Mouse (Mus musculus) heart, adult 2 months (tissue): ENCODE results near the gene Tnfrsf21. TPM values are rescaled to one million over a fixed set of nuclear protein-coding genes. Genes with fewer than 3 reads are reported as not detected.

Experiments
- DNase-seq, 2 experiments: peaks; one replicate each; pipeline ENCODE4 v3.0.0; 2021
- H3K27ac ChIP-seq: fragments of 200-600 bp; 2 replicates; pipeline ENCODE4 v1.8.1; 2022
- H3K27me3 ChIP-seq: fragments of 200-500 bp; 2 replicates; pipeline ENCODE4 v1.6.1; 2012; ENCODE audit warnings: mild to moderate bottlenecking, low read length, inconsistent platforms, mixed read lengths; ENCODE audit not compliant: control insufficient read depth, insufficient read depth
- H3K36me3 ChIP-seq: fragments of 200-500 bp; 2 replicates; pipeline ENCODE4 v1.6.1; 2012; ENCODE audit warnings: low read length, inconsistent platforms; ENCODE audit not compliant: control insufficient read depth, insufficient read depth
- H3K4me1 ChIP-seq: fragments of 200-500 bp; 2 replicates; pipeline ENCODE4 v1.6.1; 2011; ENCODE audit warnings: low read length; ENCODE audit not compliant: control insufficient read depth, insufficient read depth
- H3K4me3 ChIP-seq: fragments of 200-600 bp; 2 replicates; pipeline ENCODE4 v1.8.1; 2022
- H3K79me2 ChIP-seq: fragments of 200-500 bp; replicated peaks from 2 replicates; pipeline ENCODE4 v1.6.1; 2012; ENCODE audit warnings: mild to moderate bottlenecking, inconsistent platforms, low read length, moderate library complexity, mixed read lengths; ENCODE audit not compliant: control insufficient read depth, insufficient read depth
- H3K9ac ChIP-seq: fragments of 200-500 bp; 2 replicates; pipeline ENCODE4 v1.6.1; 2012; ENCODE audit warnings: low read depth, mild to moderate bottlenecking, control low read depth, inconsistent platforms, low read length, mixed read lengths
- CTCF ChIP-seq: fragments of 200-600 bp; IDR thresholded peaks from 2 replicates; pipeline ENCODE4 v1.8.1; 2022; ENCODE audit warnings: antibody characterized with exemption, mild to moderate bottlenecking, moderate library complexity
- EP300 ChIP-seq: fragments of 200-500 bp; IDR thresholded peaks from 2 replicates; pipeline ENCODE4 v1.6.1; 2011; ENCODE audit warnings: low read depth, low read length, control low read depth; ENCODE audit not compliant: insufficient read depth
- POLR2A ChIP-seq: fragments of 200-500 bp; IDR thresholded peaks from 2 replicates; pipeline ENCODE4 v1.6.1; 2011; ENCODE audit warnings: mild to moderate bottlenecking, low read depth, low read length, control low read depth; ENCODE audit not compliant: insufficient read depth
- WGBS: fragments of 180-500 bp; shearing (Covaris S2); methylation state at CpG from one replicate; pipeline ENCODE4 v1.1.7; 2018; 5-methylcytosine and 5-hydroxymethylcytosine counted together
- intact Hi-C: fragments of 180-260 bp; cut with DNase I; formaldehyde crosslinking; loops from one replicate; pipeline ENCODE4 v1.15.1; 2025
- polyA plus RNA-seq: library from polyadenylated mRNA; depleted of rRNA; stranded (reverse); fragments of >200 nt; gene quantifications from 2 replicates; pipeline ENCODE4 v1.2.3, GENCODE M21; 2012
- total RNA-seq, 2 experiments: library from RNA; stranded (reverse); gene quantifications; 2 replicates each; pipeline ENCODE4 v1.2.3; 2021

Gene Tnfrsf21
- total and polyA plus RNA-seq, 3 experiments, result 9.2 to 14.6 (median 14.2) TPM

GRCm38 (mm10) chr17:42999446-42999977, 16.8 kb upstream of the Tnfrsf21 start:
- Histone ChIP-seq H3K9ac (no peak overlapping the region), H3K79me2 (no peaks in the 10 kb centered on the region), H3K4me1 (no peaks in the 10 kb centered on the region), H3K36me3 (no peaks in the 10 kb centered on the region), H3K27me3 (no peaks in the 10 kb centered on the region), H3K27ac (no peak overlapping the region), H3K4me3 (no peak overlapping the region)
- intact Hi-C loops, result no loop called here
- WGBS, result 67% methylated on average over 7 of the region's 7 CpGs
- DNase-seq, result no peak
- TF ChIP-seq POLR2A (no peak), CTCF (no peak), EP300 (no peak)

GRCm38 (mm10) chr17:43000598-43000997, 15.8 kb upstream of the Tnfrsf21 start:
- no peak for DNase-seq

GRCm38 (mm10) chr17:43012718-43013117, 3.6 kb upstream of the Tnfrsf21 start:
- DNase-seq, result peak; percentile 36 to 58
- H3K79me2 ChIP-seq, result no peaks in the 10 kb centered on the region
- intact Hi-C loops, result loop anchor here (1.0 kb wide), 1 partner anchor 218 kb away; no protein-coding TSS in a partner anchor
- H3K27me3 ChIP-seq, result no peaks in the 10 kb centered on the region
- no peaks in the 10 kb centered on the region for H3K36me3 ChIP-seq
- no peak overlapping the region for H3K4me3 ChIP-seq
- WGBS, result 18% methylated on average over 6 of the region's 6 CpGs
- H3K27ac ChIP-seq, result no peak overlapping the region
- H3K9ac ChIP-seq, result no peak overlapping the region
- TF ChIP-seq EP300, result no peak
- TF ChIP-seq CTCF, result peak; percentile 87
- TF ChIP-seq POLR2A, result no peak
- H3K4me1 ChIP-seq, result no peaks in the 10 kb centered on the region; the same call in 1 of the 2 replicates

More at GRCm38 (mm10) chr17:43000598-43000997, 15.8 kb upstream of the Tnfrsf21 start:
- 82% methylated on average over 7 of the region's 7 CpGs for WGBS
- no peaks in the 10 kb centered on the region for H3K4me1 ChIP-seq
- TF ChIP-seq CTCF, result no peak
- TF ChIP-seq POLR2A, result no peak
- TF ChIP-seq EP300, result no peak
- H3K36me3 ChIP-seq, result no peaks in the 10 kb centered on the region
- H3K27me3 ChIP-seq, result no peaks in the 10 kb centered on the region
- no peak overlapping the region for H3K4me3 ChIP-seq
- intact Hi-C loops, result no loop called here
- H3K9ac ChIP-seq, result no peak overlapping the region
- H3K79me2 ChIP-seq, result no peaks in the 10 kb centered on the region
- H3K27ac ChIP-seq, result no peak overlapping the region

- Histone ChIP-seq H3K79me2 (0 out of 2 replicates have a peak, but pooled peaks cover 1% of the 10 kb centered on the region), H3K4me1 (peaks cover 1% of the 10 kb centered on the region), H3K36me3 (no peaks in the 10 kb centered on the region), H3K27ac (peak overlapping the region; percentile 71), H3K9ac (peak overlapping the region; percentile 86), H3K4me3 (peak overlapping the region; percentile 89), H3K27me3 (no peaks in the 10 kb centered on the region)
- TF ChIP-seq POLR2A (0 out of 2 replicates have a peak, but pooled peaks have one; percentile 26), CTCF (no peak), EP300 (no peak)
- intact Hi-C loops, result loop anchor here (5.0 kb wide), 1 partner anchor 60 kb away; no protein-coding TSS in a partner anchor
- 2% methylated on average over 39 of the region's 40 CpGs for WGBS
- DNase-seq, result peak; percentile 67 to 69
Observed at GRCm38 (mm10) chr17:43017341-43018052, 1.1 kb downstream of the Tnfrsf21 start.

GRCm38 (mm10) chr17:43018071-43018470, 1.7 kb downstream of the Tnfrsf21 start:
- H3K9ac ChIP-seq, result no peak overlapping the region
- H3K79me2 ChIP-seq, result 0 out of 2 replicates have a peak, but pooled peaks cover 1% of the 10 kb centered on the region
- no peaks in the 10 kb centered on the region for H3K36me3 ChIP-seq
- no peak overlapping the region for H3K27ac ChIP-seq
- H3K4me3 ChIP-seq, result peak overlapping the region; percentile 89; the same call in 1 of the 2 replicates
- intact Hi-C loops, result loop anchor here (5.0 kb wide), 1 partner anchor 59 kb away; no protein-coding TSS in a partner anchor
- no peak for DNase-seq
- H3K4me1 ChIP-seq, result peaks cover 1% of the 10 kb centered on the region
- no peaks in the 10 kb centered on the region for H3K27me3 ChIP-seq
- TF ChIP-seq CTCF (no peak), EP300 (no peak), POLR2A (no peak)

GRCm38 (mm10) chr17:43019660-43020059, 3.3 kb downstream of the Tnfrsf21 start:
- DNase-seq, result no peak
- Histone ChIP-seq H3K27me3 (no peaks in the 10 kb centered on the region), H3K36me3 (no peaks in the 10 kb centered on the region), H3K27ac (no peak overlapping the region), H3K4me1 (peaks cover 1% of the 10 kb centered on the region), H3K4me3 (no peak overlapping the region), H3K79me2 (peaks cover 1% of the 10 kb centered on the region; the same call in 1 of the 2 replicates), H3K9ac (no peak overlapping the region)
- 89% methylated on average over 9 of the region's 9 CpGs for WGBS
- TF ChIP-seq POLR2A (no peak), EP300 (no peak), CTCF (no peak)
- intact Hi-C loops, result loop anchor here (5.0 kb wide), 1 partner anchor 58 kb away; no protein-coding TSS in a partner anchor
